Mouse (Mus musculus): ENCODE measurements around the gene Slc6a1. TPM values are rescaled to one million over a fixed set of nuclear protein-coding genes. Genes with fewer than 3 reads are reported as not detected.
A peak's percentile ranks its signal among the peaks of the same experiment; 100 is the strongest.

The Slc6a1 gene
- total RNA-seq (2022), result under 1 TPM; 0.17 to 0.38 (median 0.26) TPM

GRCm38 (mm10) chr6:114282469-114283277 lies at the start of gene Slc6a1:
Gene Slc6a1, plus strand, starts transcription at chr6:114282635.
- DNase-seq, result no peak

- no peak for DNase-seq
These were observed 43.4 kb upstream of the Slc6a1 start for GRCm38 (mm10) chr6:114238892-114239644.

- no peak for DNase-seq
These were observed 36.8 kb upstream of the Slc6a1 start for GRCm38 (mm10) chr6:114245665-114246064.

- peak; percentile 31 for DNase-seq
These were observed 32.1 kb upstream of the Slc6a1 start for GRCm38 (mm10) chr6:114250311-114250710.

- DNase-seq, result no peak
These were observed 27.5 kb upstream of the Slc6a1 start for GRCm38 (mm10) chr6:114254927-114255326.

- DNase-seq, result no peak
These were observed 24.6 kb upstream of the Slc6a1 start for GRCm38 (mm10) chr6:114257762-114258361.

GRCm38 (mm10) chr6:114258661-114259193 lies 23.7 kb upstream of the Slc6a1 start:
- no peak for DNase-seq

GRCm38 (mm10) chr6:114261609-114262008 lies 20.8 kb upstream of the Slc6a1 start:
- no peak for DNase-seq

GRCm38 (mm10) chr6:114264010-114264409 lies 18.4 kb upstream of the Slc6a1 start:
- no peak for DNase-seq

- DNase-seq, result no peak
These were observed 18.0 kb upstream of the Slc6a1 start for GRCm38 (mm10) chr6:114264426-114264825.

- no peak for DNase-seq
These were observed 16.2 kb upstream of the Slc6a1 start for GRCm38 (mm10) chr6:114266273-114266672.

- no peak for DNase-seq
These were observed 14.5 kb upstream of the Slc6a1 start for GRCm38 (mm10) chr6:114267979-114268378.

GRCm38 (mm10) chr6:114269589-114269988 lies 12.8 kb upstream of the Slc6a1 start:
- DNase-seq, result no peak

- no peak for DNase-seq
These were observed 11.6 kb upstream of the Slc6a1 start for GRCm38 (mm10) chr6:114270799-114271198.

GRCm38 (mm10) chr6:114272279-114272678 lies 10.2 kb upstream of the Slc6a1 start:
- DNase-seq, result no peak

GRCm38 (mm10) chr6:114273997-114274728 lies 8.3 kb upstream of the Slc6a1 start:
- DNase-seq, result no peak

- no peak for DNase-seq
These were observed 6.6 kb upstream of the Slc6a1 start for GRCm38 (mm10) chr6:114275800-114276199.

- no peak for DNase-seq
These were observed 889 bp downstream of the Slc6a1 start for GRCm38 (mm10) chr6:114283278-114283770.

GRCm38 (mm10) chr6:114283927-114284703 lies 1.7 kb downstream of the Slc6a1 start:
- DNase-seq, result no peak

- no peak for DNase-seq
These were observed 3.0 kb downstream of the Slc6a1 start for GRCm38 (mm10) chr6:114285424-114285823.

GRCm38 (mm10) chr6:114289106-114289505 lies 6.7 kb downstream of the Slc6a1 start:
- no peak for DNase-seq

All from adrenal gland, adult 8-10 months (tissue).